Mouse (Mus musculus): ENCODE results near the gene Cdca5. TPM values are rescaled to one million over a fixed set of nuclear protein-coding genes. Genes with fewer than 3 reads are reported as not detected.

The Cdca5 gene
- total RNA-seq, 2 experiments from 2014 or later: 0.38 to 0.44 TPM

- DNase-seq (ENCODE audit: low spot score in 2 of 2): no peak
- intact Hi-C loops (cut with DNase I): no loop called here
Measured at GRCm38 (mm10) chr19:6058513-6058912, 26.3 kb upstream of the Cdca5 start.

DNA sequence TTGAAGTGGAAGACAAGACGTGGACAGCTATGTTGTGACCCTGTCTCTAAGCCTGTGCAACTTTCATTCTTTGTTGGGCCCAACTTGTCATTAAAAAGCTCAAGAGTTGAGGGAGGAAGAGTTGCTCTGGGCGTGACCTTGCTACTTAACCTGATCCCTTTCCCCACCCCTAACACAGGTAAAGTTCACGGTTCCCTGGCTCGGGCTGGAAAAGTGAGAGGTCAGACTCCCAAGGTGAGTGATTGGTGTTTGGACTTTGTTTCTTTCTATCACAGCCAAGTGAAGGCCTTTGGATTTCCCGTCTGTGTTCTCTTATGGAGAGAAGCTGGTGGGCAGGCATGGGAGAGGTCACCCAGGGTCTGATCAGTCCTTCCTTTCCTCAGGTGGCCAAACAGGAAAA lies 25.8 kb upstream of the Cdca5 start:
- no peak for DNase-seq (ENCODE audit: low spot score in 2 of 2)
- intact Hi-C loops (cut with DNase I): no loop called here

GRCm38 (mm10) chr19:6061021-6061533 lies 23.7 kb upstream of the Cdca5 start, which contains the start of gene Znhit2:
TSS of gene Znhit2 (plus strand) at chr19:6061192.
- intact Hi-C loops (cut with DNase I): no loop called here
- peak; percentile 95 to 96 for DNase-seq (ENCODE audit: low spot score in 2 of 2)

DNA sequence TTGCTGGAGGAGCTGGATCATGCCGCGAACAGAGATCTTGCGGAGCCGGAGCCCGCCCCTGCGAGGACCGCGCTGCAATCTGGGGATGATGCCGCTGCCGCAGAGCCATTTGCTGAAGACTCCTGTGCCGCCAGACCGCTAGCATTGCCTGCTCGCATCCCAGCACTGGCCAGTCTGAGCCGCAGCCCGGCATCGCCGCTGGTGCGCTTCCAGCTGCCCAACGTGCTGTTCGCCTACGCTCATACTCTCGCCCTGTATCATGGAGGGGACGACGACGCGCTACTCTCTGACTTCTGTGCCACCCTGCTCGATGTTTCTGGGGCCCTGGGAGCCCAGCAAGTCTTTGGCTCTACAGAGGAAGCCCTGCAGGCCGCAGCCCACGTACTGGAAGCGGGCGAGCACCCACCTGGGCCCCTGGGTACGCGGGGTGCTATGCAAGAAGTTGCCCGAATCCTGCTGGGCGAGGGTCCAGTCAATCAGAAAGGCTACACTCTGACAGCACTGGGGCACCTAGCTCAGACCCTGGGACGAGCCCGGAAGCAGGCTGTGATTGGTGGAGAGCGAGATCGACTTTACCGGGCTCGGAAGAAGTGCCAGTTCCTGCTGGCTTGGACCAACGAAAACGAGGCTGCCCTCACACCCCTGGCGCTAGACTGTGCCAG lies 23.0 kb upstream of the Cdca5 start:
- intact Hi-C loops (cut with DNase I): no loop called here
- peak; percentile 39 to 55 for DNase-seq (ENCODE audit: low spot score in 2 of 2)

- intact Hi-C loops (cut with DNase I): no loop called here
- no peak for DNase-seq (ENCODE audit: low spot score in 2 of 2)
Measured at GRCm38 (mm10) chr19:6062418-6062817, 22.4 kb upstream of the Cdca5 start.

DNA sequence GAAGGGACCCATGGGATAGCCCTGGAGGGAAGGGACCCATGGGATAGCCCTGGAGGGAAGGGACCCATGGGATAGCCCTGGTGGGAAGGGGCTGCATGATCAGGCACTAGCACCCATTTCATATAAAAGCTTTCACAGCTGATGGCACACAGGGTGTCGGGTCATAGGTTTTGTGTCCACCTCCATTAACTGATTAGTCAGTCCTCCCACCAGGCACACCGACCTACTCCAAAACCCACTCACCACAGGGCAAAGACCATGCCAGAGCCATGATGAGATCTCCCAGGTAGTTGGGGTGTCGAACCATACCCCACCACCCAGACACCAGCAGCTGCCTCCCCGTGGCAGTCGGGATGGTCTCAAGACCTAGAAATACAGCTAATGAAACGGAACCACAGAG lies 21.7 kb upstream of the Cdca5 start:
- no peak for DNase-seq (ENCODE audit: low spot score in 2 of 2)
- intact Hi-C loops (cut with DNase I): no loop called here

DNA sequence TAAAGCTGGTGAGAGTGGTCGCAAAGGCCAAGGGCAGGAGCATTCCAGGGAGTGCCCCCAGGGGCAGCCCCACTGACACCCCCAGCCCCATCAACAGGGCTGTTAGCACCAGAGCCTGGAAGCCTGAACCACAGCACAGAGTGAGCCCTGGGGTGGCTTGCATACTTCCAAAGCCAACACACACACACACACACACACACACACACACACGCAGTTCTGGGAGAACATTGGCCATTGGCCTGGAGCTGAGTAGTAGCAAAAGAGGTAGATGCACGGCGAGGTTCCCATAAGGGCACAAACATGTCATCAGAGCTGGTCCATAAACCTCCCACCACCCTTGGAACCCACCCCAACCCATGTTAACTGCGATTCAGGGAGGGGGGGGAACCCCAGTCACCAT lies 18.2 kb upstream of the Cdca5 start:
- DNase-seq (ENCODE audit: low spot score in 2 of 2): peak in 1 of 2 experiments; percentile 45
- intact Hi-C loops (cut with DNase I): loop anchor here (5.0 kb wide), 1 partner anchor 56 kb away; no protein-coding TSS in a partner anchor

- DNase-seq (ENCODE audit: low spot score in 2 of 2): peak; percentile 87 to 89
- intact Hi-C loops (cut with DNase I): loop anchor here (5.0 kb wide), 1 partner anchor 55 kb away; no protein-coding TSS in a partner anchor
Measured at GRCm38 (mm10) chr19:6067011-6067723, 17.6 kb upstream of the Cdca5 start.

DNA sequence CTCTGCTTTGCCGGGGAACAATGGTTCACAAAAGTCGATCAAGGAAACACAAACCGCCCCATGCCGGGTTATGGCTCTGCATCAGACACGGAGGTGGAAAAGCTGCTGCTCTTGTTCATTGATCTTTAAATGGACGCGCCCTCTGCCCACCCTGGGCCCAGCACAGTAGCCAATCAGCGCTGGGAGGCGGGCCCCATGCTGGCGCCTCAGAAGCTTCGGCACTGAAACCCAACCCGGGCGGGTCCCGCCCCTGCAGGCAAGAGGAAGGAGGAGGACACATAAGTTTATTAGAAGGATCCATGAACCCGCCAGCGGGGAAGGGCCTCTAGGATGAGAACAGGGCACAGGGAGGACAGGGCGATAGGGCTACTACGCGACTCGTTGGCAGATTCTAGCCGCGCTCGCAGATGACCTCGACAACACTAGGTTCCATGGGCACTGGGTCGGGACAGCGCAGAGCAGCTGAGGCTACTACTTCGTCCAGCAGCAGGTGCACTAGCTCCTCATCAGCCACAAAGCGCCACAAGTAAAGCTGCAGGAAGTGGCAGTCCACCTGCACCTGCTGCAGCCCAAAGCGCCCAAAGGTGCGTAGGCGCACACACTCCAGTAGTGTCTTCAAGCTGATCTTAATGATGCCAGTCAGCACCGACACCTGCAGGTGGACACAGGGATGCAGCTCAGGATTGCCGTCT lies 16.9 kb upstream of the Cdca5 start, which contains the start of gene Tm7sf2:
Gene Tm7sf2, minus strand, starts transcription at position 650 of the 692 bp plus-strand sequence.
- peak; percentile 90 to 91 for DNase-seq (ENCODE audit: low spot score in 2 of 2)
- intact Hi-C loops (cut with DNase I): loop anchor here (5.0 kb wide), 1 partner anchor 54 kb away; no protein-coding TSS in a partner anchor

DNA sequence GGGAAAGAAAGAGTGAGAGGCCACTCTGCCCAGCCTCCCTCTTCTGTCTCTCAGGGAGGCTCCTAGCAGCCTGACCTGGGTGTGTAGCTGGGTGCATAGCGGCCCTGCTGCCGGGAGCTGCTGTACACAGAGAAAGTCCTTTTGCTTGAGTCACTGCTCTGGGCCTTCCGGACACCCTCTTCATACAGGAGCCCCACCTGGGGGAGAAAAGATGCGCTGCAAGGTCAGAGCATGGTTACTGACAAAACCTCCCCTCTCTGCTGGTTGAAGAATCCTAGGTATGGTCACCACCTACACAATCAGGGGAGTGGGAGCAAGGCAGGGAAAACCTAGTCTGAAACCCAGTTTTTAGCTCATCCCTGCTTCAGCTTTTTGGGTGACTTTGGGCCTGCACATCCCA lies 15.8 kb upstream of the Cdca5 start:
- DNase-seq (ENCODE audit: low spot score in 2 of 2): no peak
- intact Hi-C loops (cut with DNase I): loop anchor here (5.0 kb wide), 1 partner anchor 53 kb away; no protein-coding TSS in a partner anchor

DNA sequence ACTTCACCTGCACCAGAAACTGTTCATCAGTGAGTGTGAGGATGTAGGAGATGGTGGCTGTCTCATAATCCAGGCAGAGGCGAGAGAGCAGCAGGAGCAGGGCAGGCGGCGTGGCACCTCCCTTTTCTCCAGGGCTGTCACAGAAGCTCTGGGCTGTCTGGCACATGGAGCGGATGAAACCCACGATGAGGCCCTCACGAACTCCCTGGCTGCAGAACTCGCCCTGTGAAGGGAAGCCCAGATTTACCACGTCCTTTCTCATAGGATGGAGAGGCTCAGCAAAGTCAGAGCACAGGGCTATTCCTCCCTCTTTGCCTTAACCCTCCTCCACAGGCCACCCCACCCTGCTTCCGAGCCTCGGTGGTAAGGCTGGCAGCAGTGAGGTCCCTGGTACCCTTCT lies 14.9 kb upstream of the Cdca5 start:
- intact Hi-C loops (cut with DNase I): loop anchor here (5.0 kb wide), 1 partner anchor 52 kb away; no protein-coding TSS in a partner anchor
- DNase-seq (ENCODE audit: low spot score in 2 of 2): no peak

- intact Hi-C loops (cut with DNase I): no loop called here
- DNase-seq (ENCODE audit: low spot score in 2 of 2): no peak
Measured at GRCm38 (mm10) chr19:6070571-6071250, 14.1 kb upstream of the Cdca5 start.

DNA sequence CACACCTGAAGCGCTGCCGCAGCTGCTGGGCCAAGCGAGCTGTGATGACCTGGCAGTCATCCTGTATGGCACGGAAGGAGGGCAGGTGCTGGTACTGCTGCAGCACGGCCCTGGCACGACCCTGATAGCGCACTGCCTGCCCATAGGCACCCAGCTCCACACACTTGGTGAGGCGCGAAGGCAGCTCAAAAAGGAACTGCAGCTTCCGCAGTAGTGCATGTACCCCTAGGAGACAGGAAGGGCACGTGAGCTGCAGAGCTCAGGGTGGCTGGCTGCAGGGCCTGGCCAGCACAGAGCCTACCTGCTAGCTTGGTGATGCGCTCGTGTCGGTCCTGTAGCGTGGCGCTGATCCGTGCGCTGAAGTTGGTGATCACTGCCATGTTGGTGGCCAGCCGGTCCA lies 13.5 kb upstream of the Cdca5 start:
- no peak for DNase-seq (ENCODE audit: low spot score in 2 of 2)
- intact Hi-C loops (cut with DNase I): no loop called here

DNA sequence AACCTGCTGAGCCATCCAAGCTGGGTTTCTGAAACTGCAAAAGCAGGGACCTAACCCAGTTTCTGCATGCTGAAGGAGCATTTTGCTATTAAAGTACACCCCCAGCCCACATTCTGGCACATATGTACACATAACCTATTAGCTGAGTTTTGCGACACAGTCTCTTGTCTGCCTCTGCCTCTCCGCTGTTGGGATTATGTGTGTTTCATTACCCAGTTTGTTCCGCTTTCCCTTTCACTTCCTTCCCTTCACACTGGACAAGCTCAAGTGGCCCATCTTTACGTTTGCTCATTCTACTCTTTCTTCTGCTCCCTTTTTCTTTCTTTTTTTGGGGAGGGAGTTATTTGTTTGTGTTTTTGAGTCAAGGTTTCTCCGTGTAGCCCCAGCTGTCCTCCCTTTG lies 10.9 kb upstream of the Cdca5 start:
- intact Hi-C loops (cut with DNase I): no loop called here
- DNase-seq (ENCODE audit: low spot score in 2 of 2): no peak

DNA sequence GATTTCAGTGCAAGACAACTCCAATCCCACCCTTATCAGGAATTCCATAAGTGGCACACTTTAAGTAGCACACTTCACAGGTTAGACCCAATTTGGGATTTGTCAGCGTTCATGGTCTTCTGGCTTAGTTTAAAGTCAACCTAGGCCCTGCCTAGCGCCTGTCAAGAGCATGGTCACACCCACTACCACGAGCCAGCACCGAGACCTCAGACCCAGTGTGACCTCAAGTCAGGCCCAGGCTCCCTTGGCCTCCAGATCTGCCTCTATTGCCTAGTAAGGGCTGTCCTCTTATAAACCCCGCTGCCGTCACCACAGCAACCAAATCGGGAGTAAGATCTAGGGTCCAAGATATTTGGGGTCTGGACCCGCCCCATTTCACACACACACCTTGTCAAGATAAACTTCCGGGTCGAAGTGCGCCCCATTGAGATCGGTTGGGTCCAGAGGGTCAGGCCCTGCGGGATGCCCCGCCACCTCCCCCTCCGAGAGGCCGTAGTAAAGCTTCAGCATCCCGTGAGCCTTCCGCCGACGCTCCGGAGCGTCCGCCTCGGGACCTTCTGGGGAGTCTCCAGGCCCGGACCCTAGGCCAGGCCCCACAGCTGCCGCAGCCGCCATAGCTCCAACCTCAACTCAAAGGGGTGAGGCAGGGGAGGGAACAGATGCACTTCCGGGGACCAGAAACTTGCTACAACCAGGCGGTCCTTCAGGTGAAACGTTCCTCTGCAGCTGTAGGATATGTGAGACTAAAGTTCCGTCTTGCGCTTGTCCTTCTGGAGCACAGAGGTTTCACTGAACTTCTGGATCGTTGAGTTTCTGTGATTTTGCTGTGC lies 8.0 kb upstream of the Cdca5 start, which contains the start of gene Vps51:
Gene Vps51, minus strand, starts transcription at position 668 of the 830 bp plus-strand sequence.
- intact Hi-C loops (cut with DNase I): no loop called here
- DNase-seq (ENCODE audit: low spot score in 2 of 2): peak; percentile 88 to 92

DNA sequence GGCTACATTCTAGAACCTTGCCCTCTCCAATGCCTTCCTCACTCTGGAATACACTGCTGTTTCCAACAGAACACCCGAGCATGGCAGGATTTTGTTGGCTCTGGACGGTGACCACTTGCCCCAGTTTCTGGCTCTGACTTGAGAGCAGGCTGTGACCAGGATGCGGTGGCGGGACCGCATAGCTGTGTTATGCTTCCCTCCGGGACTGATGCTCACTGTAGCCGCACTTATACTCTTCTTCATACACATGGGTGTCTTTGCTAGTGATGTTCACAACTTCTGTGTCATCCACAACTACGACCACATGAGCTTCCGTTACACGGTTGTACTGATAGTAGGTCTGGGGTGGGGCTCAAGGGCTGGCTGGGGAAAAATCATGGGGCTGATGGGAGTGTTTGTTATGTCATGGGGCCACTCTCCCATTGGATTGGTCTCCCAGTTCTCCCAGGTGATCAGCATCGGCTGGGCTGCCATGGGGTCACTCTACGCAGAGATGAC lies 4.8 kb upstream of the Cdca5 start, which contains the start of gene Tmem262:
Gene Tmem262, plus strand, starts transcription at position 51 of the 498 bp plus-strand sequence.
- intact Hi-C loops (cut with DNase I): loop anchor here (10.0 kb wide), 1 partner anchor 255 kb away; the partner anchor contains the start of gene Men1
- DNase-seq (ENCODE audit: low spot score in 2 of 2): no peak

DNA sequence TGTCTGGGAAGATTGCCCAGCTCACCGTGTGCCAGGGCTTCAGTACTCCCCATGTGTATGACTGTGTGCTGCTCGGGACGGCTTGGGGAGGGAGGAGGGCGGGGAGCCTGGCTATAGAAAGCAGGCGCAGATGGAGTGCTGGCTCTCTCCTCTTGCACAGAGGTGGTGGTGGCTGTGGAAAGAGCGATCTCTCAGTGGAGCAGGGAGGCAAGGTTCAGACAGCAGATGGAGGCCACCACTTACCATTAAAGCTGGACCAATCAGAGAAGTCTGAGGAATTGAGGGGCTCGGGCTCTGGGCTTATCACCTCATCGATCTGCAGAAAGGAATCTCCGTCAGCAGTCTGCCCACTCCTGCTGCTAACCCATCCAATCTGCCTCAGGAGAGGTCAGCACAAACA lies 2.6 kb upstream of the Cdca5 start, which contains the start of gene Gm28374:
Gene Gm28374, minus strand, starts transcription at position 101 of the 400 bp plus-strand sequence.
- intact Hi-C loops (cut with DNase I): loop anchor here (10.0 kb wide), 1 partner anchor 253 kb away; the partner anchor contains the start of gene Men1
- DNase-seq (ENCODE audit: low spot score in 2 of 2): no peak

Measured in left cerebral cortex, postnatal 14 days (tissue).